23 mouse cellular contexts compared by ENCODE assay signal in the genomic region with DNA sequence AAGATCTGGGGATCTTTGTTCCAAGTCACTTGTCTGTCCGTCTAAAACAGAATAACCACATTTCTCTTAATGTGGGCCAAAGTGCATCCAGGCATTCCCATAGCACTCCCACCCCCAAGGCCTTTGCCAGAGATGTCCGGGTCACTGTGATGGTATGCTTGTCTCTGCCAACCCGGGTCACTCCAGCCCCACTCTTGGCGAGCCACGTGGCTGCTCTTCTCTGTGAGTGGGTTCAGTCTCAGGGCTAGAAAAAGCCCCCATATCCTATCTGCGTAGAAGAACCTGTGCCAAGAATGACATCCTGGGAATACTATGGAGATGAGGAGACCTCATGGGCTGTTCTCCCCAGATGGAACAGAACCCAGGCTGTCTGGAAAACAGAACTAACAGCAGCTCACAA. TPM values are rescaled to one million over a fixed set of nuclear protein-coding genes. Genes with fewer than 3 reads are reported as not detected.
"Had no signal": no experiment of that assay in that cellular context is flagged by ENCODE, and none has a peak within 500 bp of the region (broad histone marks: within the 10 kb centered on the region; RNA-seq: fewer than 3 reads in every experiment).

No protein-coding gene starts in this region.

- H3K4me3 ChIP-seq: left cerebral cortex, adult 2 months; liver, embryonic 13.5 days; midbrain, embryonic 12.5 days; midbrain, embryonic 15.5 days; neural tube, embryonic 12.5 days; neural tube, embryonic 15.5 days had no signal

- H3K9ac ChIP-seq: liver, embryonic 13.5 days; lung, embryonic 14.5 days; midbrain, embryonic 12.5 days; midbrain, embryonic 15.5 days; neural tube, embryonic 12.5 days; neural tube, embryonic 15.5 days had no signal

- H3K4me1 ChIP-seq: liver, embryonic 13.5 days; midbrain, embryonic 12.5 days; midbrain, embryonic 15.5 days; neural tube, embryonic 12.5 days; neural tube, embryonic 15.5 days had no signal

- H3K27me3 ChIP-seq: midbrain, embryonic 12.5 days; midbrain, embryonic 15.5 days; neural tube, embryonic 12.5 days; neural tube, embryonic 15.5 days had no signal

- H3K36me3 ChIP-seq: liver, embryonic 13.5 days; midbrain, embryonic 12.5 days; midbrain, embryonic 15.5 days; neural tube, embryonic 12.5 days; neural tube, embryonic 15.5 days had no signal

- DNase-seq: kidney, adult 9 months; kidney, postnatal 14 days; kidney, postnatal 4 days; layer of hippocampus, adult 9-11 months; liver, embryonic 13.5 days; lung, embryonic 14.5 days; lung, postnatal 14 days; right cerebral cortex, adult 18-20 months; right cerebral cortex, postnatal 14 days; right cerebral cortex, postnatal 4 days; thymus, adult 2 months; thymus, postnatal 14 days; thymus, postnatal 4 days had no signal

- H3K27ac ChIP-seq: left cerebral cortex, adult 2 months; liver, embryonic 13.5 days; macrophage; midbrain, embryonic 12.5 days; midbrain, embryonic 15.5 days; neural tube, embryonic 12.5 days; neural tube, embryonic 15.5 days; stomach, postnatal 0 days had no signal

RNA-seq across cellular contexts. Expression of gene Ndp, which starts 4.0 kb away (rescaled TPM):
- total RNA-seq: liver, adult 2 months; megakaryocyte, adult 5-6 weeks had no signal
- polyA plus RNA-seq: liver, adult 2 months; liver, embryonic 13.5 days; liver, embryonic 16.5 days; macrophage; thymus, adult 2 months had no signal
